Mouse (Mus musculus): ENCODE measurements at regions not wholly inside any gene's neighbourhood (a gene's known extent, or its start where the extent isn't known, plus 50 kb on each side); places are given as distances from the start of the nearest gene placed in this dataset.

DNA sequence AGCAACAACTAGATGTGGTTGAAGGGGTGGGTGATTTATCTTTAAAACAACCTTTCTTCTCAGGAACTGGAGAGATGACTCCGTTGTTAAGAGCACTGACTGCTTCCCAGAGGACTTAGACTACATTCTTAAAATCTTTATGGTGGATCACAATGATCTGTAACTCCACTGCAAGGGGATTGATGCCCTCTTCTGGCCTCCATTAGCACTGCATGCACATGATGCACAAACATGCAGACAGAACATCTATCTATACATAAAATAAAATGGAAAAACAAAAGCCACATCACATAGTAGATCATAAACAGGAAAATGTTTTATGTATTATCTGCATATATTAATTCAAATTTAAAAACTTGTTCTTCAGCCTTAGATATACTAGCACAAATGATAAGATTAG, 419.2 kb upstream of the C030005K15Rik start:
- TF ChIP-seq CTCF (IDR thresholded peaks at IDR 0.05; ENCODE audit: extremely low read depth, insufficient read depth, low read length) (no peak), POLR2A (IDR thresholded peaks at IDR 0.05; ENCODE audit: extremely low read depth, insufficient read depth, low read length) (no peak)
